Mouse (Mus musculus): ENCODE measurements around the gene Gbgt1. TPM values are rescaled to one million over a fixed set of nuclear protein-coding genes. Genes with fewer than 3 reads are reported as not detected.
A peak's percentile ranks its signal among the peaks of the same experiment; 100 is the strongest.

The Gbgt1 gene
- polyA plus RNA-seq, 1 experiment from 2014 or later: 0.70 TPM

GRCm38 (mm10) chr2:28523643-28524117 lies 27.0 kb downstream of the Gbgt1 start:
- H3K4me1 ChIP-seq (ENCODE audit: control insufficient read depth, low read depth, low read length): peaks cover 3% of the 10 kb centered on the region
- ATAC-seq (ENCODE audit: low read depth): peak; percentile 30; the same call in 1 of the 2 replicates
- H3K9ac ChIP-seq (ENCODE audit: low read depth, low read length): no peak overlapping the region
- no peaks in the 10 kb centered on the region for H3K27me3 ChIP-seq (ENCODE audit: control insufficient read depth, insufficient read depth, low read depth, low read length)
- H3K4me2 ChIP-seq (ENCODE audit: low read depth, low read length): no peak overlapping the region
- H3K27ac ChIP-seq (ENCODE audit: low read length): no peak overlapping the region
- no peaks in the 10 kb centered on the region for H3K9me3 ChIP-seq (replicated peaks; ENCODE audit: control insufficient read depth, low read length)
- H3K36me3 ChIP-seq (ENCODE audit: control insufficient read depth, insufficient read depth): no peaks in the 10 kb centered on the region
- WGBS (ENCODE audit: insufficient replicate concordance): 31% methylated on average over 5 of the region's 5 CpGs
- no peak overlapping the region for H3K4me3 ChIP-seq (ENCODE audit: low read depth, low read length)

- Histone ChIP-seq H3K4me2 (ENCODE audit: low read depth, low read length) (no peak overlapping the region), H3K4me1 (ENCODE audit: control insufficient read depth, low read depth, low read length) (peaks cover 3% of the 10 kb centered on the region), H3K27me3 (ENCODE audit: control insufficient read depth, insufficient read depth, low read depth, low read length) (no peaks in the 10 kb centered on the region), H3K27ac (ENCODE audit: low read length) (no peak overlapping the region), H3K9me3 (replicated peaks; ENCODE audit: control insufficient read depth, low read length) (no peaks in the 10 kb centered on the region), H3K36me3 (ENCODE audit: control insufficient read depth, insufficient read depth) (no peaks in the 10 kb centered on the region), H3K9ac (ENCODE audit: low read depth, low read length) (no peak overlapping the region), H3K4me3 (ENCODE audit: low read depth, low read length) (no peak overlapping the region)
- ATAC-seq (ENCODE audit: low read depth): no peak
- WGBS (ENCODE audit: insufficient replicate concordance): 62% methylated on average over 10 of the region's 10 CpGs
These were observed 27.7 kb downstream of the Gbgt1 start for GRCm38 (mm10) chr2:28524406-28524805.

- H3K4me3 ChIP-seq (ENCODE audit: low read depth, low read length): no peak overlapping the region
- H3K36me3 ChIP-seq (ENCODE audit: control insufficient read depth, insufficient read depth): no peaks in the 10 kb centered on the region
- H3K9me3 ChIP-seq (replicated peaks; ENCODE audit: control insufficient read depth, low read length): no peaks in the 10 kb centered on the region
- H3K27ac ChIP-seq (ENCODE audit: low read length): no peak overlapping the region
- WGBS (ENCODE audit: insufficient replicate concordance): 24% methylated on average over 11 of the region's 11 CpGs
- no peak overlapping the region for H3K4me2 ChIP-seq (ENCODE audit: low read depth, low read length)
- no peak overlapping the region for H3K9ac ChIP-seq (ENCODE audit: low read depth, low read length)
- peak; percentile 59 for ATAC-seq (ENCODE audit: low read depth)
- H3K4me1 ChIP-seq (ENCODE audit: control insufficient read depth, low read depth, low read length): peaks cover 3% of the 10 kb centered on the region
- no peaks in the 10 kb centered on the region for H3K27me3 ChIP-seq (ENCODE audit: control insufficient read depth, insufficient read depth, low read depth, low read length)
These were observed 28.7 kb downstream of the Gbgt1 start for GRCm38 (mm10) chr2:28525219-28525942.

- H3K9ac ChIP-seq (ENCODE audit: low read depth, low read length): no peak overlapping the region
- no peak overlapping the region for H3K4me3 ChIP-seq (ENCODE audit: low read depth, low read length)
- no peak for ATAC-seq (ENCODE audit: low read depth)
- 18% methylated on average over 12 of the region's 12 CpGs for WGBS (ENCODE audit: insufficient replicate concordance)
- H3K27me3 ChIP-seq (ENCODE audit: control insufficient read depth, insufficient read depth, low read depth, low read length): no peaks in the 10 kb centered on the region
- no peaks in the 10 kb centered on the region for H3K36me3 ChIP-seq (ENCODE audit: control insufficient read depth, insufficient read depth)
- H3K9me3 ChIP-seq (replicated peaks; ENCODE audit: control insufficient read depth, low read length): no peaks in the 10 kb centered on the region
- peaks cover 3% of the 10 kb centered on the region for H3K4me1 ChIP-seq (ENCODE audit: control insufficient read depth, low read depth, low read length)
- no peak overlapping the region for H3K27ac ChIP-seq (ENCODE audit: low read length)
- no peak overlapping the region for H3K4me2 ChIP-seq (ENCODE audit: low read depth, low read length)
These were observed 29.5 kb downstream of the Gbgt1 start for GRCm38 (mm10) chr2:28525943-28526876.

GRCm38 (mm10) chr2:28527436-28528353 lies 31.0 kb downstream of the Gbgt1 start:
- 78% methylated on average over 20 of the region's 20 CpGs for WGBS (ENCODE audit: insufficient replicate concordance)

GRCm38 (mm10) chr2:28528354-28528730 lies 31.7 kb downstream of the Gbgt1 start:
- ATAC-seq (ENCODE audit: low read depth): no peak
- Histone ChIP-seq H3K9me3 (replicated peaks; ENCODE audit: control insufficient read depth, low read length) (no peaks in the 10 kb centered on the region), H3K36me3 (ENCODE audit: control insufficient read depth, insufficient read depth) (no peaks in the 10 kb centered on the region), H3K4me3 (ENCODE audit: low read depth, low read length) (no peak overlapping the region), H3K27ac (ENCODE audit: low read length) (no peak overlapping the region), H3K4me1 (ENCODE audit: control insufficient read depth, low read depth, low read length) (peaks cover 7% of the 10 kb centered on the region), H3K27me3 (ENCODE audit: control insufficient read depth, insufficient read depth, low read depth, low read length) (no peaks in the 10 kb centered on the region), H3K9ac (ENCODE audit: low read depth, low read length) (no peak overlapping the region), H3K4me2 (ENCODE audit: low read depth, low read length) (no peak overlapping the region)
- whole genome bisulfite sequencing (ENCODE audit: insufficient replicate concordance): 64% methylated on average over 7 of the region's 7 CpGs

More at GRCm38 (mm10) chr2:28527436-28528353, 31.0 kb downstream of the Gbgt1 start:
- ATAC-seq (ENCODE audit: low read depth): no peak
- H3K4me1 ChIP-seq (ENCODE audit: control insufficient read depth, low read depth, low read length): peaks cover 3% of the 10 kb centered on the region
- H3K9ac ChIP-seq (ENCODE audit: low read depth, low read length): no peak overlapping the region
- H3K4me3 ChIP-seq (ENCODE audit: low read depth, low read length): no peak overlapping the region
- no peaks in the 10 kb centered on the region for H3K36me3 ChIP-seq (ENCODE audit: control insufficient read depth, insufficient read depth)
- H3K27me3 ChIP-seq (ENCODE audit: control insufficient read depth, insufficient read depth, low read depth, low read length): no peaks in the 10 kb centered on the region
- no peak overlapping the region for H3K27ac ChIP-seq (ENCODE audit: low read length)
- H3K4me2 ChIP-seq (ENCODE audit: low read depth, low read length): no peak overlapping the region
- no peaks in the 10 kb centered on the region for H3K9me3 ChIP-seq (replicated peaks; ENCODE audit: control insufficient read depth, low read length)

GRCm38 (mm10) chr2:28529856-28530255 lies 33.2 kb downstream of the Gbgt1 start:
- H3K27ac ChIP-seq (ENCODE audit: low read length): no peak overlapping the region
- H3K36me3 ChIP-seq (ENCODE audit: control insufficient read depth, insufficient read depth): no peaks in the 10 kb centered on the region
- WGBS (ENCODE audit: insufficient replicate concordance): 68% methylated on average over 4 of the region's 4 CpGs
- peaks cover 7% of the 10 kb centered on the region for H3K4me1 ChIP-seq (ENCODE audit: control insufficient read depth, low read depth, low read length)
- H3K9ac ChIP-seq (ENCODE audit: low read depth, low read length): no peak overlapping the region
- H3K4me3 ChIP-seq (ENCODE audit: low read depth, low read length): no peak overlapping the region
- H3K27me3 ChIP-seq (ENCODE audit: control insufficient read depth, insufficient read depth, low read depth, low read length): peaks cover 3% of the 10 kb centered on the region; the same call in 1 of the 2 replicates
- ATAC-seq (ENCODE audit: low read depth): no peak
- no peaks in the 10 kb centered on the region for H3K9me3 ChIP-seq (replicated peaks; ENCODE audit: control insufficient read depth, low read length)
- H3K4me2 ChIP-seq (ENCODE audit: low read depth, low read length): no peak overlapping the region

- no peak overlapping the region for H3K4me2 ChIP-seq (ENCODE audit: low read depth, low read length)
- H3K4me1 ChIP-seq (ENCODE audit: control insufficient read depth, low read depth, low read length): peaks cover 7% of the 10 kb centered on the region
- no peak overlapping the region for H3K27ac ChIP-seq (ENCODE audit: low read length)
These were observed 33.6 kb downstream of the Gbgt1 start for GRCm38 (mm10) chr2:28530311-28530710.

More at GRCm38 (mm10) chr2:28530311-28530710, 33.6 kb downstream of the Gbgt1 start:
- H3K36me3 ChIP-seq (ENCODE audit: control insufficient read depth, insufficient read depth): no peaks in the 10 kb centered on the region
- peaks cover 3% of the 10 kb centered on the region; the same call in 1 of the 2 replicates for H3K27me3 ChIP-seq (ENCODE audit: control insufficient read depth, insufficient read depth, low read depth, low read length)
- ATAC-seq (ENCODE audit: low read depth): no peak
- H3K9ac ChIP-seq (ENCODE audit: low read depth, low read length): no peak overlapping the region
- no peaks in the 10 kb centered on the region for H3K9me3 ChIP-seq (replicated peaks; ENCODE audit: control insufficient read depth, low read length)
- H3K4me3 ChIP-seq (ENCODE audit: low read depth, low read length): no peak overlapping the region
- WGBS (ENCODE audit: insufficient replicate concordance): 67% methylated on average over 7 of the region's 7 CpGs

All from liver, embryonic 16.5 days (tissue).